10 mouse cellular contexts compared by ENCODE assay signal in genomic region chr11:69047592-69047991, GRCm38 (mm10). TPM values are rescaled to one million over a fixed set of nuclear protein-coding genes. Genes with fewer than 3 reads are reported as not detected.
DNase-seq lines count a peak whose midpoint lies in the region; ATAC-seq and TF ChIP-seq lines count a peak whose summit lies in the region.
"Had no signal": no experiment of that assay in that cellular context is flagged by ENCODE, and none has a peak within 500 bp of the region (broad histone marks: within the 10 kb centered on the region; RNA-seq: fewer than 3 reads in every experiment).

No protein-coding gene starts in this region.

- no peak for ATAC-seq in forebrain, postnatal 0 days
- no peak for ATAC-seq in lung, embryonic 16.5 days (ENCODE audit: low read depth)
- ATAC-seq in forebrain, embryonic 16.5 days, result no peak
- no peak for ATAC-seq in liver, embryonic 14.5 days (ENCODE audit: insufficient read depth)

- no peak for DNase-seq in forebrain, embryonic 10.5 days (ENCODE audit: extremely low spot score, low spot score)
- DNase-seq in forebrain, postnatal 0 days, result no peak
- no peak for DNase-seq in lung, postnatal 14 days
- no peak for DNase-seq in liver, embryonic 14.5 days (ENCODE audit: low read depth in 3 of 3, low spot score in 3 of 3)
- no peak for DNase-seq in left cerebral cortex, adult 18-20 months (ENCODE audit: low spot score in 2 of 2)
- no peak for DNase-seq in frontal cortex, postnatal 10 days (ENCODE audit: low spot score in 2 of 2)
- DNase-seq: kidney, postnatal 14 days; lung, postnatal 10 days had no signal

- peaks cover 35% of the 10 kb centered on the region for H3K4me1 ChIP-seq in forebrain, embryonic 10.5 days
- peaks cover 9% of the 10 kb centered on the region; the same call in 1 of the 2 replicates for H3K4me1 ChIP-seq in forebrain, postnatal 0 days (ENCODE audit: insufficient read depth)
- H3K4me1 ChIP-seq in lung, embryonic 16.5 days (replicated peaks; ENCODE audit: control insufficient read depth, insufficient read depth, low read length), result peaks cover 20% of the 10 kb centered on the region
- H3K4me1 ChIP-seq in forebrain, embryonic 16.5 days (replicated peaks; ENCODE audit: control insufficient read depth, insufficient read depth, low read length), result peaks cover 15% of the 10 kb centered on the region
- peaks cover 9 to 15% of the 10 kb centered on the region in 2 experiments; a peak in 3 of 4 replicates for H3K4me1 ChIP-seq in liver, embryonic 14.5 days (replicated peaks; ENCODE audit: control insufficient read depth in 2 of 2, insufficient read depth in 2 of 2, low read length in 1 of 2)

- peaks cover 56% of the 10 kb centered on the region for H3K36me3 ChIP-seq in forebrain, embryonic 10.5 days (replicated peaks)
- H3K36me3 ChIP-seq in forebrain, postnatal 0 days (ENCODE audit: insufficient read depth), result no peaks in the 10 kb centered on the region
- H3K36me3 ChIP-seq in lung, embryonic 16.5 days (ENCODE audit: control insufficient read depth, insufficient read depth, low read length), result peaks cover 16% of the 10 kb centered on the region
- no peaks in the 10 kb centered on the region for H3K36me3 ChIP-seq in forebrain, embryonic 16.5 days (ENCODE audit: control insufficient read depth, insufficient read depth)
- H3K36me3 ChIP-seq in liver, embryonic 14.5 days (replicated peaks; ENCODE audit: control insufficient read depth, insufficient read depth, low read depth), result peaks cover 48% of the 10 kb centered on the region

- H3K9me3 ChIP-seq in forebrain, embryonic 10.5 days, result no peaks in the 10 kb centered on the region
- H3K9me3 ChIP-seq in forebrain, postnatal 0 days (ENCODE audit: low read length), result no peaks in the 10 kb centered on the region
- no peaks in the 10 kb centered on the region for H3K9me3 ChIP-seq in lung, embryonic 16.5 days (ENCODE audit: control insufficient read depth, low read length)
- H3K9me3 ChIP-seq in forebrain, embryonic 16.5 days (ENCODE audit: control insufficient read depth, low read length), result no peaks in the 10 kb centered on the region
- H3K9me3 ChIP-seq in liver, embryonic 14.5 days (ENCODE audit: control insufficient read depth, low read length), result no peaks in the 10 kb centered on the region

- no peak for TF ChIP-seq CTCF in forebrain, postnatal 0 days (IDR thresholded peaks at IDR 0.05; ENCODE audit: low read depth)
- no peak for TF ChIP-seq CTCF in liver, embryonic 14.5 days (IDR thresholded peaks at IDR 0.05; ENCODE audit: low read depth)

- no peak overlapping the region for H3K27ac ChIP-seq in forebrain, embryonic 10.5 days
- no peak overlapping the region for H3K27ac ChIP-seq in forebrain, postnatal 0 days (ENCODE audit: low read depth, low read length)
- no peak overlapping the region for H3K27ac ChIP-seq in lung, embryonic 16.5 days (ENCODE audit: low read length)
- H3K27ac ChIP-seq in forebrain, embryonic 16.5 days (ENCODE audit: low read length), result no peak overlapping the region
- H3K27ac ChIP-seq in liver, embryonic 14.5 days, result no peak overlapping the region

- H3K4me2 ChIP-seq in forebrain, postnatal 0 days (ENCODE audit: low read depth), result no peak overlapping the region
- H3K4me2 ChIP-seq in lung, embryonic 16.5 days (ENCODE audit: low read depth, low read length), result peak overlapping the region; percentile 82
- H3K4me2 ChIP-seq in forebrain, embryonic 16.5 days (ENCODE audit: low read length), result peak overlapping the region; percentile 14; the same call in 1 of the 2 replicates
- H3K4me2 ChIP-seq in liver, embryonic 14.5 days (ENCODE audit: low read depth), result peak overlapping the region; percentile 90

- H3K4me3 ChIP-seq in forebrain, embryonic 10.5 days, result peak overlapping the region; percentile 67
- H3K4me3 ChIP-seq in forebrain, postnatal 0 days (ENCODE audit: low read depth, low read length), result no peak overlapping the region
- peak overlapping the region; percentile 88 for H3K4me3 ChIP-seq in lung, embryonic 16.5 days (ENCODE audit: low read length)
- H3K4me3 ChIP-seq in forebrain, embryonic 16.5 days (replicated peaks; ENCODE audit: low read length), result no peak overlapping the region
- peak overlapping the region; percentile 81 to 99 for H3K4me3 ChIP-seq in liver, embryonic 14.5 days (ENCODE audit: insufficient read depth in 1 of 2, low read depth in 2 of 2, low read length in 2 of 2)

- H3K27me3 ChIP-seq in forebrain, embryonic 10.5 days (ENCODE audit: poor library complexity, severe bottlenecking), result no peaks in the 10 kb centered on the region
- no peaks in the 10 kb centered on the region for H3K27me3 ChIP-seq in forebrain, postnatal 0 days (ENCODE audit: insufficient read depth, low read length)
- no peaks in the 10 kb centered on the region for H3K27me3 ChIP-seq in lung, embryonic 16.5 days (ENCODE audit: control insufficient read depth, insufficient read depth, low read depth, low read length)
- no peaks in the 10 kb centered on the region for H3K27me3 ChIP-seq in forebrain, embryonic 16.5 days (replicated peaks; ENCODE audit: control insufficient read depth, insufficient read depth, low read length)
- no peaks in the 10 kb centered on the region for H3K27me3 ChIP-seq in liver, embryonic 14.5 days (ENCODE audit: control insufficient read depth, insufficient read depth, low read length)

- no peak for TF ChIP-seq EP300 in liver, embryonic 14.5 days (IDR thresholded peaks at IDR 0.05; ENCODE audit: low read depth)

- no peak overlapping the region for H3K9ac ChIP-seq in forebrain, postnatal 0 days
- no peak overlapping the region; the same call in 1 of the 2 replicates for H3K9ac ChIP-seq in lung, embryonic 16.5 days (ENCODE audit: low read length)
- H3K9ac ChIP-seq in forebrain, embryonic 16.5 days (replicated peaks; ENCODE audit: low read depth, low read length), result no peak overlapping the region
- peak overlapping the region; percentile 28 for H3K9ac ChIP-seq in liver, embryonic 14.5 days (replicated peaks)

- WGBS in forebrain, embryonic 10.5 days, result 91% methylated on average over 12 of the region's 12 CpGs
- 89% methylated on average over 12 of the region's 12 CpGs for WGBS in forebrain, postnatal 0 days
- WGBS in lung, embryonic 16.5 days, result 84% methylated on average over 12 of the region's 12 CpGs
- 87% methylated on average over 12 of the region's 12 CpGs for WGBS in forebrain, embryonic 16.5 days
- WGBS in liver, embryonic 14.5 days (ENCODE audit: insufficient replicate concordance), result 92% methylated on average over 12 of the region's 12 CpGs

RNA-seq across cellular contexts. Expression of gene Aurkb, which starts 2.1 kb away (rescaled TPM):
- 227 and 236 TPM in 2 replicates for polyA plus RNA-seq in forebrain, embryonic 10.5 days (2016; fragmentation: Nextera tagmentation; extraction: Ambion mirVana)
- total RNA-seq in forebrain, postnatal 0 days (2014; rRNA removed), result 8.5 and 12.5 TPM in 2 replicates
- polyA plus RNA-seq in forebrain, postnatal 0 days (2015; fragmentation: Nextera tagmentation; extraction: Ambion mirVana), result 11.5 and 13.9 TPM in 2 replicates
- 183 and 189 TPM in 2 replicates for polyA plus RNA-seq in lung, embryonic 16.5 days (2015; fragmentation: Nextera tagmentation; extraction: Ambion mirVana)
- polyA plus RNA-seq in forebrain, embryonic 16.5 days (2015; fragmentation: Nextera tagmentation; extraction: Ambion mirVana), result 56.7 and 68.2 TPM in 2 replicates
- 65.6 and 78.6 TPM in 2 replicates for polyA plus RNA-seq in liver, embryonic 14.5 days (2012; rRNA removed)
- 90.8 and 94.3 TPM in 2 replicates for polyA plus RNA-seq in liver, embryonic 14.5 days (2014; fragmentation: Nextera tagmentation; extraction: Ambion mirVana)
- under 1 TPM in 1 of 2 experiments, not detected in 1; 0.30 TPM for total RNA-seq in left cerebral cortex, adult 18-20 months (2021)

RNA-seq across cellular contexts. Expression of gene Borcs6, which starts 11.9 kb away (rescaled TPM):
- polyA plus RNA-seq in forebrain, embryonic 10.5 days (2016; fragmentation: Nextera tagmentation; extraction: Ambion mirVana), result 3.8 and 4.1 TPM in 2 replicates
- total RNA-seq in forebrain, postnatal 0 days (2014; rRNA removed), result 32.8 and 33.7 TPM in 2 replicates
- polyA plus RNA-seq in forebrain, postnatal 0 days (2015; fragmentation: Nextera tagmentation; extraction: Ambion mirVana), result 20.9 and 21.7 TPM in 2 replicates
- polyA plus RNA-seq in lung, embryonic 16.5 days (2015; fragmentation: Nextera tagmentation; extraction: Ambion mirVana), result 7.2 and 8.6 TPM in 2 replicates
- polyA plus RNA-seq in forebrain, embryonic 16.5 days (2015; fragmentation: Nextera tagmentation; extraction: Ambion mirVana), result 11.4 and 12.3 TPM in 2 replicates
- polyA plus RNA-seq in liver, embryonic 14.5 days (2012; rRNA removed), result 3.0 and 3.4 TPM in 2 replicates
- 2.2 and 3.0 TPM in 2 replicates for polyA plus RNA-seq in liver, embryonic 14.5 days (2014; fragmentation: Nextera tagmentation; extraction: Ambion mirVana)
- 10 to 100 TPM; 35.2 to 38.0 TPM for total RNA-seq in left cerebral cortex, adult 18-20 months (2021)

RNA-seq across cellular contexts. Expression of gene Tmem107, which starts 23.0 kb away (rescaled TPM):
- 60.8 and 61.0 TPM in 2 replicates for polyA plus RNA-seq in forebrain, embryonic 10.5 days (2016; fragmentation: Nextera tagmentation; extraction: Ambion mirVana)
- total RNA-seq in forebrain, postnatal 0 days (2014; rRNA removed), result 32.7 and 45.6 TPM in 2 replicates
- 35.3 and 41.7 TPM in 2 replicates for polyA plus RNA-seq in forebrain, postnatal 0 days (2015; fragmentation: Nextera tagmentation; extraction: Ambion mirVana)
- polyA plus RNA-seq in lung, embryonic 16.5 days (2015; fragmentation: Nextera tagmentation; extraction: Ambion mirVana), result 101 and 104 TPM in 2 replicates
- 43.7 and 48.4 TPM in 2 replicates for polyA plus RNA-seq in forebrain, embryonic 16.5 days (2015; fragmentation: Nextera tagmentation; extraction: Ambion mirVana)
- 12.0 and 18.0 TPM in 2 replicates for polyA plus RNA-seq in liver, embryonic 14.5 days (2012; rRNA removed)
- polyA plus RNA-seq in liver, embryonic 14.5 days (2014; fragmentation: Nextera tagmentation; extraction: Ambion mirVana), result 21.9 and 29.3 TPM in 2 replicates
- 10 to 100 TPM; 23.6 to 26.8 TPM for total RNA-seq in left cerebral cortex, adult 18-20 months (2021)

RNA-seq across cellular contexts. Expression of gene Ctc1, which starts 31.9 kb away (rescaled TPM):
- 79.6 and 86.1 TPM in 2 replicates for polyA plus RNA-seq in forebrain, embryonic 10.5 days (2016; fragmentation: Nextera tagmentation; extraction: Ambion mirVana)
- 51.0 and 63.6 TPM in 2 replicates for total RNA-seq in forebrain, postnatal 0 days (2014; rRNA removed)
- 41.0 and 47.1 TPM in 2 replicates for polyA plus RNA-seq in forebrain, postnatal 0 days (2015; fragmentation: Nextera tagmentation; extraction: Ambion mirVana)
- 47.6 and 53.3 TPM in 2 replicates for polyA plus RNA-seq in lung, embryonic 16.5 days (2015; fragmentation: Nextera tagmentation; extraction: Ambion mirVana)
- polyA plus RNA-seq in forebrain, embryonic 16.5 days (2015; fragmentation: Nextera tagmentation; extraction: Ambion mirVana), result 70.1 and 79.1 TPM in 2 replicates
- polyA plus RNA-seq in liver, embryonic 14.5 days (2012; rRNA removed), result 21.9 and 23.9 TPM in 2 replicates
- polyA plus RNA-seq in liver, embryonic 14.5 days (2014; fragmentation: Nextera tagmentation; extraction: Ambion mirVana), result 15.2 and 17.5 TPM in 2 replicates
- 10 to 100 TPM; 37.8 to 46.0 TPM for total RNA-seq in left cerebral cortex, adult 18-20 months (2021)

RNA-seq across cellular contexts. Expression of gene Pfas, which starts 39.3 kb away (rescaled TPM):
- polyA plus RNA-seq in forebrain, embryonic 10.5 days (2016; fragmentation: Nextera tagmentation; extraction: Ambion mirVana), result 70.5 and 72.8 TPM in 2 replicates
- total RNA-seq in forebrain, postnatal 0 days (2014; rRNA removed), result 22.9 and 29.7 TPM in 2 replicates
- polyA plus RNA-seq in forebrain, postnatal 0 days (2015; fragmentation: Nextera tagmentation; extraction: Ambion mirVana), result 9.8 and 14.2 TPM in 2 replicates
- 26.2 and 27.0 TPM in 2 replicates for polyA plus RNA-seq in lung, embryonic 16.5 days (2015; fragmentation: Nextera tagmentation; extraction: Ambion mirVana)
- polyA plus RNA-seq in forebrain, embryonic 16.5 days (2015; fragmentation: Nextera tagmentation; extraction: Ambion mirVana), result 21.7 and 24.7 TPM in 2 replicates
- 11.0 and 11.4 TPM in 2 replicates for polyA plus RNA-seq in liver, embryonic 14.5 days (2012; rRNA removed)
- 15.1 and 17.2 TPM in 2 replicates for polyA plus RNA-seq in liver, embryonic 14.5 days (2014; fragmentation: Nextera tagmentation; extraction: Ambion mirVana)
- 10 to 100 TPM; 26.1 to 26.2 TPM for total RNA-seq in left cerebral cortex, adult 18-20 months (2021)

Comparison
In these comparisons a context has a peak if more than half of its experiments do, and no peak if none do; other contexts are left out.
1. H3K4me3 ChIP-seq: peak in forebrain, embryonic 10.5 days (single experiment), lung, embryonic 16.5 days (single experiment) and liver, embryonic 14.5 days (2 of 2); none in forebrain, postnatal 0 days (single experiment) and forebrain, embryonic 16.5 days (single experiment).